Mouse (Mus musculus) ovary, postnatal 14 days (tissue): Measurements from ENCODE around the gene Gm20696.

Experiments
- DNase-seq: peaks from one replicate; pipeline ENCODE4 v3.0.0; 2022; ENCODE audit warnings: low spot score

Gene Gm20696

DNA sequence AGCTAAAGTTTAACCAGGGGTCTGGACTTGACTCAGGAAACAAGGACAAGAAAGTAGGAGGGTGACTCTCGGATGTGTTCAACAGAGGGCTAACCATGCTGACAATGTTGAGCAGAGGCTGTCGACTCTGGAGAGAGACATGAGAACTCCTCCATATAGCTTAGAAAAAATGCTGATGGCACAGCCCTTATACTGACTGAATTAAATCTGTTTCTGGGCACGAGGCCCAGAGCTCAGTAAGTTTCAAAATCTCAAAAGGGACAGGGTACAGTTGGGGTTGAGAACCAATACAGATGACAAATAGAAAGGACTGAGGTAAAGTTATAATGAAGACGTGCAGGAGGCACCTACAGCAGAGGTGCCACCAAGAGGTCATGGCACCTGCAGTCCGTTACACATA, 386.0 kb downstream of the Gm20696 start:
- no peak for DNase-seq

DNA sequence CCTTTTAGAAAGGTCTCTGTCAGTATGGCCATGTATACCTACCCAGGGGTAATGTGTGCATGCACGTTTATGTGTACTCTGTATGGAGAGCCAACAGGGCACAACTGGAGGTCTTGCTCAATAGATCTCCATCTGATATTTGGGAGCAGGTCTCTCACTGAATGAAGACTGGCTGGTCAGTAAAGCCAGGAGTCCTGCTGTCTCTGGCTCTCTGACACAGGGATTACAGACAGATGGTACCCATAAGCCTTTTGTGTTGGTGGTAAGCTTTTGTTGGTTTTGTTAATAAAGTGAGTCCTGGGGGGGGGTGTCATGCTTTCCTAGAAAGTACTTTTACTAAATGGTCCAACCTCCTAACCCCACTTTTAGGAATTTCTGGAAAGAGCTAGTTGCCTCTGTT, 389.3 kb downstream of the Gm20696 start:
- DNase-seq, result no peak

DNA sequence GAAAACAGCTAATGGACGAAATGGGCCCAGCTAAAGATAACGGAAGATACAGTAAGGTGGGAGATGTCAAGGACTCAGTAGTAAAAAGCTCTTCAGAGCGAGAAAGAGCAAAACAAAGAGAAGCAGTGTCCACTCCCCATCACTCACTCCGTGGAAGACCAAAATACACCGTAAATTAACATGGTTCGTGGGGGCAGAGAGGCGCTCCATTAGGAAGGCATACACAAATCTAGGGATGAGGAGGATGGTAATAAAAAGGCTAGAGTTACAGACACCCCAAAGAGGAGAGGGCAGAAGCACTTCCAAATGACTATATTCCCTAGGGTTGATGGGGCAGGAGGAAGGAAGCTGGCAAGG, 390.3 kb downstream of the Gm20696 start:
- DNase-seq, result no peak

DNA sequence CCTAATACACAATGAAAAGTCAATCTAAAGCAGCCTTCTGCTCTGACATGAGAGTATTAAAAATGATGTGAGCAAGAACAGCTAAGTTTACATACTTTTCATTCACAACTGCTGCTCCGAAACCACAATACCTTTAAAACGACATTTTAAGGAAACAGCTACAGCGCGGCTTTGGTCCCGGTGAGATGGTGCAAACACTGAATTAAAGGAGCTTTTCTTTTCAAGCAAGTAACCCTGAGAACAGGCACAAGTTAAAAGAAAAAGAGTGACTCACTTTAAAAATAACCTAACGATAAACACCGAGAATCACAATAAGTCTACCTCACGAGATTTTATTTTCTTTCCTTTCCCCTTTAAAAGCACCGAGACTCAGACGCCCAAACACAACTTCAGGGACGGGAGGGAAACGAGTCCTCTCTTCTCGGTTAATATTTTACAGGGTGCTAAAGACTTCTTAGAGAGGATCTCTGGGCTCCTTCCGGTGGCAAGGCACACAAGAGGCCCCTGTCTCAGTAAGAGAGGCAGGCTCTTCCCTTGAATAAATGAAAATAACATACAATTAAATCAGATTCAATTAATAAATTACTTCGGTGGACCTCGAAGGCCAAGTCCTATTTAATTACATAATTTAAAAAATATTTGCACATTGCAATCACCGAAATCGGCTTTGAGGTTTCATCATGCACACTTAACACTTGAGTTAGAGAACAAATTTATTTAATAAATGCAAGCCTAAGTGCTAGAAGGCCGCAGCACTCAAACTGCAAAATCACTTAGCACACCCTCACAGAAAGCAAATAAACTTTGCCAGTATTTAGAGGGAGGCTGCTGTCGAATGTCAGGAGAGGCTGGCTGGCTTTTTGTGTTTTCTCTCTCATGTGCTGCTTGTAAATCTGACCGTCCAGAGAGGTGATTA, 391.0 kb downstream of the Gm20696 start:
- no peak for DNase-seq

DNA sequence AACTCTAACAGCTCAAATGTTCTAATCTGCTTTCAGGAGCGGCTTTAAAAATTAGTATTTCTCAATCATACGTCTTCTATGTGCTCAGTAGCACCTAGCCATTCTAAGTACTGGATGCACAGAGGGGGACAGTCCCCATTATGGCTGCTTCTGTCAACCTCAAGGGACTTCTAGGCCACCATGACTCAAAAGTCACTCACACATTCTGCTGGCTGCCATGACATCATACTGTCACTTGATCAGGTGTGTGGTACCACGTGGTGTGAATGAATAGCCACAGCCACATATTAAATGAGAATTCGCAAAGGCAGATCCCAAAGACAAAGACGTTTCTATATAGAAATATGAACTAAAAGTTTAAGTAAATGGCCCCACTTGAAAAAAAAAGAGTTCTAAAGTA, 391.9 kb downstream of the Gm20696 start:
- DNase-seq, result no peak

DNA sequence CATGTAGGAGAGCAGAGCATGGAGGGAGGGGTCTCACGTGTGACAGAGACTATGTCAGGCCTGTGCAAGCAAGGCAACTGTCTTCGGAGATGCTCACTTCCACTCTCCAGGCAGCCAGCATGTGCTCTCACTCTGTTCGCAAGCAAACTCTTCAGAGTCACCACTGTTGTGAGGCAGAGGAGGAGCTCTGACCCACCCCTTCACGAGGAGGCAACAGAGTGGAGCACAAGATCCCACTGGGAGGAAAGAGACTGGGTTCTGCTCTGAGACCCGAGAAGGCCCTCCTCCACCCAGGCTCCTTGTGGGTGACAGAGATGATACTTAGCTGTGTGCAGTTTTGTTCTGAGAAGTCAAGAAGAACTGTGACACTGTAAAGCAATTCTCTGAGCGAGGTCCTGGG, 392.4 kb downstream of the Gm20696 start:
- DNase-seq, result no peak

DNA sequence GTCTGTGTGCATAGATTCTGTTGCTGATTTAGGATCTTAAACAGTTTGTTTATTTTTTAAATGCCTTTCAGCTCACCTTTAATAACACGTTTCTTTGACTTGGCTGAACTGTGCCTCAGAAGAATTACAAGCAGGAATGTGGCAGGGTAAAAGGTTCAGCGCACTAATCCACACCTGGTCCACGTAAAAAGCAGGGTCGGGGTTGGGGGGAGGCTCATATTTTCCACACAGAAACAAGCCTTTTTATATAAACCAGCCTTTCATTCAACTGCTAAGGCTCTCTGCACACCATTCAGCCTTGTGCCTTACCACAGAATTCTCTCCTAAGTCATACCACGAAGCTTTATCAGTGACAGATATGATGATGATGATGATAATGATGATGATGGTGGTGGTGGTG, 393.4 kb downstream of the Gm20696 start:
- no peak for DNase-seq

DNA sequence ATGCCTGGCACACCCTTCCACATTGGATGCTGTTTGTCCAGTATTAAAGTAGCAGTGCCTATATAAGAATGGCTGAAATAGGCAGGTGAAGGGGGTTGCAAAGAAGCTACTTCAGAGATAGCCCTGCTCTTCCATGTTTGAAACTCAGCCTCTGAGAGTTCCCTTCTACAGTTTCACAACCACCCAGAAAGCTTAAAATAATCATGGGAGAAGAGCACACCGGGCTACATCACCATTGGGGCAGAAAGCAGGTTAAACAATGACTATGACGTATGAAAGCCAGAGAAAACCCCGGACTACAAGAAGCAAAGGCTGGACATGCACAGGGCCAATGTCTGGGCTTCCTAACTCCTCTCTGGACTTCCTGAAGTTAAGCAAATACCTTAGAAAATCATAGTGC, 394.4 kb downstream of the Gm20696 start:
- no peak for DNase-seq

DNA sequence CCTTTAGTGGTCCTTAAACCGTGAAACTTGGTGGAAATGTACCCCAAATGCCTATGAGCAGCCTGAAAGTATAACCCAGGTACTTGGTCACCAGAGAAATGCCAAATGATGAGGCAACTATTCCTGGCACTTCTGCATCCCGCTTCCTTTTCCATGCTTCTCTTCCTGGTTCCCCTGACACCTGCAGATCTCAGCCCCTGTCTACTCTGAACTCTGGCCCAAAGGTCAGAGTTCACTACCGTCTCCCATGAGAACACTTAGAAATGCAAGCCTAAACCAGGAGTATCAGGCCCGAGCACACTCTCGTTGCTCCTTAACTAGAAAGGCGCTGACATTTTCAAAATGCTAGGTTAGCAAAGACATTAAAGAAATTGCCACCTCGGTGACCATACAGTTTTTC, 394.9 kb downstream of the Gm20696 start:
- no peak for DNase-seq

DNA sequence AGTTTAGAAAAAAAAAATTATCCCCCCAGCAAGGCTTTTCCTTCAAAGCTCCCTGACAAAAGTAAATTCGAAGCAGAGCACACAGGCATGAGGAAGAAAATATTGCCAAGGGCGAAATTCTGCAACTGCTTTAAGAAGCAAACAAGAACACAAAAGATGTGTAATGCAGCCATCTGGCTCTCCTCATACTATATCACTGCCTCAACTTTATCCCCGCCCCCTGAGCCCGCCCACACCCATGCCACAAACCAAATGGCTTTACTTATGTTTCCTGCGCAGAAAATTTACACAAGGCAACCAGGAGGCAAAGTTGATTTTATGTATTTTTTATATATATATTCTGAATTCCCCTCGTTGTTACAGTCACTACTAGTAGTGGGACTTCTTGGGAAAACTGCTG, 396.7 kb downstream of the Gm20696 start:
- no peak for DNase-seq

DNA sequence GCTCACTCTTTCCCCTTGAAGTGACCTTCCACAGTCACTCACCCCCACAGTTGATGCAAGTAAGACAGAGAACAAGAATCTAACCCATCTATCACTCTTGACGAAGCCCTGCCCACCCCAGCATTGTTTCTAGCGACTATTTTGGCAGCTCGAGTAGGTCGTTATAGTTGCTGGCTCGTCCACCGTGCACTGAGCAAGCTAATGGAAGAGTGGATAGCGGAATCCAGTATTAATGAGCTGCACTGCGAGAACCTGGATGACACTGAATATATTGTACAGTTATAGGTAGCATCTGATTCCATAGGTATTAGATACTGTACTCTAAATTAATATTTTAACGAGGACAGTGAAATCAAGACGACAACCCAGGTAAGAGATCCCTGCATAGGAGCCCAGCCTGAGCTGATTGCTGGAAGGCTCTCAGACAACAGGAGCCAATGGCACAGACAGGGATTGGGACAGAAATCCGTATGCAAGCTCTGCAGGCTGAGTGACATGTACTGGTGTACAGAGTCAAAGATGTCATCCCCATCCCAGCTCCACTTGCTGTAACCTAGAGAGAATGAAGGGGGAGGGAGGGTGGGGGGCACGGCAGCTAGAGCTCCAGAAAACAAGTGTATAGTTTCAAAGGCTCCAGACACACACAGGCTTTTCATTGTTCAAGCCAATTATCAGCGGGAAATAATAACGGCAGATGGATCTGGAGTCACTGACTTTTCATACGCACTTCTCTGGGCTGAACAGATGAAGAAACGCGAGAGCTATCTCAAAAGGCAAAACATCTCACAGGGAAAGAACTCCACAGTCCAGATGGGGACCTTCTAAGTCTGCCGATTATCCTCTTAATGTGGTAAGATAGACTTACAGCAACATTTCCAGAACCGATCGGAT, 398.2 kb downstream of the Gm20696 start:
- no peak for DNase-seq

DNA sequence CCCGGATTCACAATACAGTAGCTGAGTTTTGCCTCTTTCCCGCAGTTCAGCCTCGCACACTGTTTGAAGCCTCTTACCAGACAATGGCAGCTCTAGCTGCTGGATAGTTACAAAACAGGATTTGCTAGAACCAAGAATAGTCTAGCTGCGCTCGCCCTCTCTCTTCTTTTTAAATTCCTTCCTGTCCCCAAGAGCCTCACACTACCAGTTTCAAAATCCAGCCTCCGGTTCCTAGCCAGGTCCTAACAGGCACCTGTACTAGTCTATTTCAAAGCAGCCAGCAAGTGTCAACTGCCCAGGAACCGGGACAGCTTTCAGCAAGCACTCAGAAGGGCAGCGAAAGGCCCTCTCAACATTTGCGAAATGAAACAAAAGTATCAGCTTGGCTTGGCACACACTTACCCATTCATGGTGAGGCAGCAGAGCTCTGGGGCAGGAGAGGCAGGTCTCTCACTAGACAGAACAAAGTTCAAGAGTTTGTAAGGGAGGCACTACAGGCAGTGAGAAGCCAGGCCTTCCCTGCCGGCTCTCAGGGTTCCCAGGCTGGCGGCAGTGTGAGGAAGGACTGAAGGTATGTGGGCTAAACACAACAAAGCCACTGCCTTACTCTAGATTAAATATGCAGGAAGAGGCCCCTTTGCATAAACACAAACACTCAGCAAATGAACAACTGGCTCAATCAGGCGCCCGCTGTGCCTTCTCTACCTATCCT, 400.5 kb downstream of the Gm20696 start:
- no peak for DNase-seq

DNA sequence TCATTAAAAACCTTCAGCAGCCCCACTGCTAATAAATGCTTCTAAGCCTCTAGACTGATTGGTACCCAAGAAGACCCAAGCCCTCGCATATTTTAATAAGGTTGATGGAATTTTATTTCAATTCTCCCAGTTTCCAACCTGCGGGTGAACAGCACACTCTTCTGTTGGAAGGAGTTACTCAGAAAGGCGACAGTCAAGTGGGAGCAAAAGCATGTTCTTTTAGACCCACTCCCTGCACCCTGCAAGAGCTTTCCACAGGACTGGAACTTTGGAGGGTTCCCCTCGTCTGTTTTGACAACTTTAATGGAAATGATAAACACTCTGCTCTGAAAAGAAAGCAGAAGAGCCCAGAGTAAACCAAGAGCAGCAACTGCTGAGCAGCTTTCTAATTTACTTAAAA, 401.4 kb downstream of the Gm20696 start:
- DNase-seq, result no peak

DNA sequence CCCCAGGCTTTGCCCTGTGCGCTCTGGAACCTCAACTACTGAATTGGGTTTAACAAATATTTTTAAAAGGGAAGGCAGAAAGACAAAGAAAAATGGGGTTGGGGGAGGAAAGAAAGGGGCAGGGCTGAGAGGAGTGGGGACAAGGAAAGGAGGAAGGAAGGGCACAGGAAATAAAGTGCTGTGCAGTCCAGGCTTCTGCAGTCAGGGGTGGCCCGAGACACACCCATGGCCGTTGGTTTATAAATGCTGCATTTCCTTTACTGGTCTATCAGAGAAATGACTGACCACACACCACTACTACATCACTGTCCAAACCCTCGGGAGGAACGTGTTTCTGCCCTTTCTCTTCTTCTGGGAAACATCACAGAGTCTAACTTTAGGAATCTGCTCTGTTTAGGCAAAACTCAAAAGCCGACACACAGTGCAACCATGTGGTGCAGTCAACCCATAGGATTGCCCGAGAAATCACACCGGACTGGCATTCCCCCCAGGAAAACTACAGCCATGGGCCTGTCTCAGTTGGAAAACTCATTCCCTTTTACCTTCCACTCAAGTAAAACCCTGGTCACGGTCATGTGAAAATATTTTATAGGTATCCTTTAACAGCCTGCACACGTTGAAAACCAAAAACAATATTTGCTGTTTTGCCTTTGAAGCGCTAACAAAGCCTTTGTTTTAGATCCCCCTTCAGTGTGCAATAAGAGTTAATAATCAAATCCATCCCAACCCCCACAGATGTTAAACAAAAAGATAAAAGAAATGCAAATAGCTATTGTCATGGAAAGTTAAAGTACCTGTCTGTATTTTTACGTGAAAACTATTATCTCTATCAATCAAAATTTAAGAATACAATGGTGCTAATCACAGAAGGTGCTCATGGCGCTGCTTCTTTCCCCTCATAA, 402.2 kb downstream of the Gm20696 start:
- no peak for DNase-seq

DNA sequence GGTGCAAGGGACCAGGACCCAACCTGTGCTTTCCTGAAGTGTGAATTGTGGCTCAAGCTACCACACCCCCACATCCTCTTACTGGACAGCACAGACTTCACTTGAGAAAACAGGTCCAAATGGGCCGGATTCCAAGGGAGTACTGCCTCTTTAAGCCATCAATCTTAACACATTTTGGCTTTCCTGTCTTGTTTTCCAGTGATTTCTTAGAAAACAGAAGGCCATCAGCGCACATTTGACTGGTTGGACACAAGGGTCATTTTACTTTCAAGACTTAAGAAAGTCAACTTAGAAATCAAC, 402.8 kb downstream of the Gm20696 start:
- no peak for DNase-seq

DNA sequence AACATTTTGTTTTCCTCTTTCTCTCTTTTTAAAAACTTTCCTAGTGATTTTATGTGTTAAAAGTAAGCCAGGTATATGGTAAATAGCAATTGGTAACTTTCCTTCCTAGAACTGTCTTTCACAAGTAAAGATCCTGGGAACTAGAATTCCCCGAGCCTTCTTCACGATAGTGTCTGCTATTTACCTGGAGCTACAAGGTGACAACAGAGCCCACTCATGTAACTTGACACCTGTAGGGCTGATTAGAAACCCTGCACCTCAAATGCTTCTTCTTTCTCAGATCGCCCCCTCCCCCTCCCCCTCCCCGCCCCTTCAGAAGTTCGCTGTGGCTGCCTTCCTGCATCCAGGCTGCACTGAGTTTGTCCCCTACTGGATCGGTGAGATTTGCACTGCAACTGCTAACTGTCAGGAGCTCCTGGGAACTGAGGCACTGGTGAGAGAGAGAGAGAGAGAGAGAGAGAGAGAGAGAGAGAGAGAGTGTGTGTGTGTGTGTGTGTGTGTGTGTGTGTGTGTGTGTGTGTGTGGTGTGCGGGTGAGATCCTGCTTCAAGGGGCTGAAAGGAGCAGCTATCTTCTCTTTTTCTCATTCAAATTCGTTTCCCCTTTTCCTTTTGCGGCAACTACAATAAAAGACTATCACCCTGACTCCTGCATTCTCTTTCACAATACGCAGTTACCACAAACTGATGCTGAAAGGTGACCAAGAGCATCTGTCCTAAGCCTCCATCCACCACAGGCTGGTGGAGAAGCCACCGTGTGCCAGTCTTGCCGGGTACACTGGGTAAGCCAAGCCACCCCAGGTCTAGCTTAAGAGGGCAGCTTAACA, 403.3 kb downstream of the Gm20696 start:
- no peak for DNase-seq

DNA sequence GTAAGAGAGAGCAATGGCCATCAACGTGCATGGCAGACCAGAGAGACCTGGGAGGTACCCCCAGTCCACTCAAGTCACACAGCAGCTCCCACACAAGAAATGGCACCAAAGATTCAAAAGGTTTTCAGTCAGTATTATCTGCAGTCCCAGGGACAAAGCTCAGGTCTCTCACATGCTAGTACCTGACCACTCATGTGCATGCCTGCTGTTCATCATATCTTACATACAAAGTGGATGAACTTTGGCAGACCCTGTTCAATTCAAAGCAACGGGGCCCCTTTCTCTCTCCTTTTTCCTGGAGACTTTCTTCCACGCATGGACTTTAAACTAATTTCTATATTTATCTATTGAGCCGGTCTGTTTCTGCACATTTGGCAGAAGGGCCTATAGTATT, 404.9 kb downstream of the Gm20696 start:
- no peak for DNase-seq

DNA sequence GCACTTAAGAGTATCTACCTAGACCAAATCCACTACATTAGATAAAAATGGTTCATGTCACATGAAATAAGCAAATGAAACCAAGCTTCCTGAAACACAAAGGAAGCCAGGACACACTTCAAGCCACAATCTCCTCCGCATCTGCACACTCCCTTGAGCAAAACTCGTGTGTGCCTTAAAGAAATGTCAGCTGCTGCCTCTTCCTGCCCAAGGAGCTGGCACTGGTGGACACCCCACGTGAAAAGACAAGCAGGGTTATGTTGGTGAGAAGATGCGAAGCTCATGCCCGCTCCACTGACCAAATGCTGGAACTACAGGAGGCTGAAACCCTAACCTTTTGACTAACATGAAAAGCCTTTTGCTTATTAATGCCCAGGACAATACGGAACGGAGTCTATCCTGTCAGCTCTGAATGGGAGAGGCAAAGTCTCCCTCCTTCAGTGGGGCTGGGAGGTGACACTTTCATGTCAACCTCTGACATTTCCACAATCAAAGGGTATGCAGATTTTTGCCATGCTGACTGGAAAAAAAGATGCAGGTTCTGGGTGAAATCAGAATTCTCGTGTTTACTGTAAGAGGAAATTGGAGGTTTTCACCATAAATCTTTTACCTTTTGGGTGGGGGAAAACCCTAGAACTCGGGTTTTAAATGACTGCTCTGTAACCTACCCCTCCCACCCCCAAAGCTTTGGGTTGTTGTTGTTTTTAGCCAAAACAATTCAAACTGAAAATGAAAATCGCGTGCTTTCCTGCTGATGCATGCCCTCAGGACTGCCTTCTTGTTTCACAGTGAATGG, 405.5 kb downstream of the Gm20696 start:
- no peak for DNase-seq

DNA sequence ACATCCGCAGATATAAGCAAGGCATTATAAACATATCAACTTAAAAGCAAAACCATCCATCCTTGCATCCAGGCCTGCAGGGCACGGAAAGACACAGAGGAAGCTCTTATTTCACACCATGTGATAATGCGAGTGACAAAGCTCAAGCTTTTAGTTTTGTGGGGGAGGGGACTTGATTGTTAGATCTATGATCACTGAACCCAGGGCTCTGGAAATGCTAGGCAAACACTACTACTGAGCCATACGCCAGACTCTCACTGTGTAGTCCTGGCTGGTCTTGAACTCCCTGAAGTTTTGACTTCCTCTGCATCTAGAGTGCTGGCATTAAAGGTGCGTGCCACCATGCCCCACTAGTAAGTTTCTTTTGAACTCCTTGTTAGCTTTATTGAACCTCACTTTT, 408.3 kb downstream of the Gm20696 start:
- DNase-seq, result no peak

DNA sequence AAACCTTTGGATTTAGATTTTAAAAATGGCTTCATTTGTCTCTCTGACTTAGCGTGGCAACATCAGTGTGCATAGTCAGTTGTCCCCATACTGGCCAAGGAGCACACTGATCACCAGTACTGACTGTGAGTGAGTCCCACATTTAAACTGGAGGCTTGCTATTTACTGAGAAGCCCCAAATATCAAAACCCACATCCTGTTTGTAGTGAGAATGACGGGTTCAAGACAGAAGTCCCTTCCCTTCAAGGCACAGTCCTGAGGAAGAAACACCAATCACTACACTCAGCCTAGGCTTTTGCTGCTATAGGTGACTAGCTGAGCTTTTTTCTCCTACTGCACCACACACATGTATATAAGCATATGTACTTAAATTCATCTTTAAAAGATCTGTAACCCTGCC, 408.9 kb downstream of the Gm20696 start:
- DNase-seq, result no peak
